Mouse (Mus musculus) lung, embryonic 14.5 days (tissue): ENCODE data around the gene Nin. TPM values are rescaled to one million over a fixed set of nuclear protein-coding genes. Genes with fewer than 3 reads are reported as not detected.

Source experiments
- ATAC-seq: fragments of 200-750 bp; cut with Nextera tagmentation; 2 replicates; pipeline ENCODE4 v1.8.0; 2017; ENCODE audit warnings: mild to moderate bottlenecking, moderate TSS enrichment, moderate library complexity; ENCODE audit not compliant: insufficient read depth
- DNase-seq: peaks from one replicate; pipeline ENCODE4 v3.0.0-alpha.2; 2015
- H3K27ac ChIP-seq: fragments of 300-500 bp; sonication (generic); 2 replicates; pipeline ENCODE4 v1.5.1; 2014; ENCODE audit warnings: low read depth, mild to moderate bottlenecking, moderate library complexity
- H3K27me3 ChIP-seq: fragments of 300-500 bp; sonication (generic); 2 replicates; pipeline ENCODE4 v1.6.1; 2014; ENCODE audit warnings: low read length, control low read depth; ENCODE audit not compliant: insufficient read depth
- H3K36me3 ChIP-seq: fragments of 300-500 bp; sonication (generic); 2 replicates; pipeline ENCODE4 v1.6.1; 2014; ENCODE audit warnings: control low read depth; ENCODE audit not compliant: insufficient read depth
- H3K4me1 ChIP-seq: fragments of 300-500 bp; sonication (generic); 2 replicates; pipeline ENCODE4 v1.6.1; 2014; ENCODE audit warnings: antibody characterized with exemption, control low read depth; ENCODE audit not compliant: insufficient read depth
- H3K4me2 ChIP-seq: fragments of 300-500 bp; sonication (generic); 2 replicates; pipeline ENCODE4 v1.6.1; 2014; ENCODE audit warnings: mild to moderate bottlenecking
- H3K4me3 ChIP-seq: fragments of 300-500 bp; sonication (generic); 2 replicates; pipeline ENCODE4 v1.5.1; 2014; ENCODE audit warnings: low read depth, low read length
- H3K9ac ChIP-seq: fragments of 300-500 bp; sonication (generic); 2 replicates; pipeline ENCODE4 v1.6.1; 2014
- H3K9me3 ChIP-seq: fragments of 300-500 bp; sonication (generic); 2 replicates; pipeline ENCODE4 v1.6.1; 2016; ENCODE audit warnings: low read depth, low read length, control low read depth
- CTCF ChIP-seq: IDR thresholded peaks from 2 replicates; pipeline ENCODE4 v1.5.1; 2016; ENCODE audit warnings: antibody characterized with exemption, low read depth
- WGBS: fragments of 180-500 bp; shearing (Covaris S2); extraction: QIAGEN DNeasy Blood & Tissue Kit; methylation state at CpG from one replicate; pipeline ENCODE4 v1.1.7; 2014; 5-methylcytosine and 5-hydroxymethylcytosine counted together
- polyA plus RNA-seq: library from polyadenylated mRNA; unstranded; fragments of >200 nt; fragmentation: Nextera tagmentation; extraction: Ambion mirVana; gene quantifications from 2 replicates; pipeline ENCODE4 v1.2.1, GENCODE M21; 2014

Gene Nin
- polyA plus RNA-seq, 1 experiment from 2014 or later = 25.1 TPM

- DNase-seq = no peak
- 69% methylated on average over 3 of the region's 3 CpGs for WGBS
- Histone ChIP-seq H3K4me2 (no peak overlapping the region), H3K27me3 (no peaks in the 10 kb centered on the region), H3K9ac (no peak overlapping the region), H3K4me1 (no peaks in the 10 kb centered on the region), H3K27ac (no peak overlapping the region), H3K4me3 (no peak overlapping the region), H3K9me3 (no peaks in the 10 kb centered on the region), H3K36me3 (no peaks in the 10 kb centered on the region)
- no peak for TF ChIP-seq CTCF
- ATAC-seq = no peak
These were observed 118.1 kb downstream of the Nin start for GRCm38 (mm10) chr12:69995382-69995781.

DNA sequence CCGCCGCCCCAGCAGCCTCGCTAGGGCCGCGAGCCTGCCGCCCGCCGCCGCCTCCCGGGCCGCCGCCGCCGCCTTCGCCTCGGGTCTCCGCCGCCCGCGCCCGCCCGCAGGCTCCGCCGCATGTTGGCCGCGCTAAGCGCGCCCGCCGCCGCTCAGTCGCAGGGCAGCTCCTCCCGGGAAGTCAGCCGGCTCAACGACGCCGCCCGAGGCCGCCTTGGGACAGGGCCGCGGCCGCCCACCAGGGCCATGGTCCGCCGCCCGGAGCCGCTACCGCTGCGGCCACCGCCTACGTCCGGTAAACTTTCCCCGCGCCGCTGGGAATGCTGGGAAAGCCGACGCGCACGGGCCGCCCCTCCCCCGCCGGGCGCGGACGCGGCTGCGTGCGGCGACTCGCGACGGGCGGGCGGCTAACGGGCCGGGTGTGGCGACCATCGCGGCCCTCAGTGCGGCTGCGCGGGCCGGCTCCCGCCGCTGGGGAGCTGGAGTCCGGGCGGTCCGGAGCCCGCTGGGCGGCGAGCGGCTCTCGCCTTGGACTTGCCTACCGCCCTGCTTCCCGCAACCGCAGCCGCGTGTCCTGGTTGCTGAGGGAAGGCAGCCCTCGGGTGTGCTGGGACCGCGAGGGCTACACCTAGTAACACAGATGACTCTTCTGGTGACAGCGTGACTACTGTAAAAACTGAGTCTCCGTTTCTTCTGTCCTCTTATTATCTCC is 126.6 kb downstream of the Nin start, which contains the start of gene Sav1:
Gene Sav1 (minus strand): TSS at position 217 of the 712 bp plus-strand sequence.
- H3K9me3 ChIP-seq = no peaks in the 10 kb centered on the region
- no peaks in the 10 kb centered on the region for H3K27me3 ChIP-seq
- H3K4me2 ChIP-seq = peak within 1 kb of the TSS; percentile 62
- H3K4me1 ChIP-seq = 0 out of 2 replicates have a peak, but pooled peaks cover 2% of the 10 kb centered on the region
- peak within 1 kb of the TSS; percentile 90 for H3K4me3 ChIP-seq
- peak within 1 kb of the TSS; percentile 92 for H3K27ac ChIP-seq
- peak; percentile 93 for ATAC-seq
- TF ChIP-seq CTCF = no peak
- under 1% methylated on average over 101 of the region's 102 CpGs for WGBS
- peak; percentile 94 for DNase-seq
- H3K9ac ChIP-seq = peak within 1 kb of the TSS; percentile 97
- H3K36me3 ChIP-seq = peaks cover 25% of the 10 kb centered on the region

- TF ChIP-seq CTCF = no peak
- ATAC-seq = peak; percentile 68
- H3K36me3 ChIP-seq = peaks cover 31% of the 10 kb centered on the region
- H3K4me3 ChIP-seq = peak overlapping the region; percentile 90
- H3K9me3 ChIP-seq = no peaks in the 10 kb centered on the region
- no peaks in the 10 kb centered on the region for H3K27me3 ChIP-seq
- DNase-seq = peak; percentile 54
- under 1% methylated on average over 36 of the region's 36 CpGs for WGBS
- 0 out of 2 replicates have a peak, but pooled peaks cover 2% of the 10 kb centered on the region for H3K4me1 ChIP-seq
- H3K27ac ChIP-seq = peak overlapping the region; percentile 92
- H3K9ac ChIP-seq = peak overlapping the region; percentile 97
- peak overlapping the region; percentile 62 for H3K4me2 ChIP-seq
These were observed 127.2 kb downstream of the Nin start for GRCm38 (mm10) chr12:69986241-69986762.

DNA sequence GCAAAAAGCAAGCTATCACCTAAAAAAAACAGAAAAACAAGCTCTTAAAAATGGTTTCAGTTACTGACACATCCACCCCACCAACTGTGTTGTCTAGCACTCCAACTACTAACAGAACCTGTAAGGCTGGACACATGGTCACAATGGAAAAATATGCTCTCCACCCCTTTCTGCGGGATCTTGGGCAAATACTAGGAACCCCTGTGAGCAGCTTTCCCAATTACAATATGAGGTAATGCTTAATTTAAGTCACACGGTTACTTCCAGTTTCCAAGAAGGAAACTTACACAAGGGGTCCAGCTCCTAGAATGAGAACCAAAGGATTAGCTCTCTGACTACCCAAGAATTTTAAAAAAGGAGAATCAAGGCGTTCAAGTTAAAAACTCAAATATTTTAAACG is 128.0 kb downstream of the Nin start:
- Histone ChIP-seq H3K4me3 (peak overlapping the region; percentile 90), H3K36me3 (peaks cover 35% of the 10 kb centered on the region), H3K9me3 (no peaks in the 10 kb centered on the region), H3K4me2 (peak overlapping the region; percentile 62), H3K27me3 (no peaks in the 10 kb centered on the region), H3K27ac (no peak overlapping the region), H3K4me1 (0 out of 2 replicates have a peak, but pooled peaks cover 2% of the 10 kb centered on the region), H3K9ac (peak overlapping the region; percentile 97)
- no peak for ATAC-seq
- peak; percentile 28 for DNase-seq
- WGBS = 29% methylated on average over 4 of the region's 4 CpGs
- no peak for TF ChIP-seq CTCF

DNA sequence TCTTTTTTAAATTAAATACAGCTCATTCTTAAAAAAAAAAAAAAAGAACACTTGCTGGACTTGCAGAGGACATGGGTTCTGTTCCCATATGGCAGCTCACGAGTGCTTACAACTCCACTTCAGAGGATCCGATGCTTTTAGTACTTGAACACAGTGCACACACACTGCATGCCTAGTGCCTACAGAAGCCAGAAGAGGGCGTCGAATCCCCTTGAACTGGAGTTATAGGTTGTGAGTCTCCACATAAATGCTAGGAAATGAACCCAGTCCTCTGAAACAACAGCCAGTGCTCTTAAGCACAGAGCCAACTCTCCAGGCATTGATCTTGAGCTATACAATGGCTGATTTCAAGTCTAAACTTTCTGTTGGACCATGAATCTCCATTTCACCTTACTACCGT is 130.6 kb downstream of the Nin start:
- Histone ChIP-seq H3K4me2 (no peak overlapping the region), H3K9ac (no peak overlapping the region), H3K36me3 (peaks cover 45% of the 10 kb centered on the region), H3K4me3 (no peak overlapping the region), H3K9me3 (no peaks in the 10 kb centered on the region), H3K27me3 (no peaks in the 10 kb centered on the region), H3K4me1 (0 out of 2 replicates have a peak, but pooled peaks cover 2% of the 10 kb centered on the region), H3K27ac (no peak overlapping the region)
- peak; percentile 33; the same call in 1 of the 2 replicates for TF ChIP-seq CTCF
- DNase-seq = peak; percentile 51
- ATAC-seq = no peak
- WGBS = 72% methylated on average over 5 of the region's 5 CpGs

DNA sequence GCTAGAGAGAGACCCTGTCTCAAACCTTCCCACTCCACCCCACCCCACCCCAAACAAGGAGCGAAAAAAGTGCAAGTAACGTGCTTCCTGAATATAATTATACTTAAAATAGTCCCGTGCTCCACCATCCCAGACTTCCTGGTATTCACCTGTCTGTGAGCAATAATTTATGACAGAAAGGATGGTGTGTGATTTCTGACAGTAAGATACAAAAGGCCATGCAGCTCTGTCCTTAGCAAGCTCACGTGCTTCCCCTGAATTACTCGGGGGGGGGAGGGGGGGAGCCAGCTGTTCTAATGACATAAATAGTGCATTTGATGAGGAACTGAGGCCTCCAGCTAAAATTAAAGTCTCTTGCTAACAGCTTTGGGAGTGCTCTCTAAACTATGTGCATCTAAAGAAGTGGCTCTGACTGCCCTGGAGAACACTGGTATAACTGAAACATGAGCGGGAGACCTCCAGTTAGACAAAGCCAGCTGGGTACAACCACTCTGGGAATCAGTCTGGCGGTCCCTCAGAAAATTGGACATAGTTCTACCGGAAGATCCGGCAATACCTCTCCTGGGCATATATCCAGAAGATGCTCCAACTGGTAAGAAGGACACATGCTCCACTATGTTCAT is 136.0 kb downstream of the Nin start:
- ATAC-seq = no peak
- Histone ChIP-seq H3K4me3 (no peak overlapping the region), H3K4me1 (no peaks in the 10 kb centered on the region), H3K9ac (no peak overlapping the region), H3K27me3 (no peaks in the 10 kb centered on the region), H3K27ac (no peak overlapping the region), H3K36me3 (peaks cover 53% of the 10 kb centered on the region), H3K4me2 (no peak overlapping the region), H3K9me3 (no peaks in the 10 kb centered on the region)
- TF ChIP-seq CTCF = no peak
- DNase-seq = peak; percentile 11
- WGBS = 70% methylated on average over 9 of the region's 9 CpGs

GRCm38 (mm10) chr12:69976688-69977087 is 136.8 kb downstream of the Nin start:
- Histone ChIP-seq H3K4me2 (no peak overlapping the region), H3K9me3 (no peaks in the 10 kb centered on the region), H3K27ac (no peak overlapping the region), H3K4me1 (no peaks in the 10 kb centered on the region), H3K9ac (no peak overlapping the region), H3K4me3 (no peak overlapping the region), H3K36me3 (peaks cover 51% of the 10 kb centered on the region), H3K27me3 (no peaks in the 10 kb centered on the region)
- no peak for TF ChIP-seq CTCF
- no peak for ATAC-seq
- no peak for DNase-seq
- WGBS = 70% methylated on average over 6 of the region's 6 CpGs
